Mouse (Mus musculus) lung, postnatal 4 days (tissue): Measurements from ENCODE around the gene Nus1.

ENCODE experiments used
- DNase-seq, 2 experiments: peaks; one replicate each; pipeline ENCODE4 v3.0.0; 2021

The Nus1 gene

DNA sequence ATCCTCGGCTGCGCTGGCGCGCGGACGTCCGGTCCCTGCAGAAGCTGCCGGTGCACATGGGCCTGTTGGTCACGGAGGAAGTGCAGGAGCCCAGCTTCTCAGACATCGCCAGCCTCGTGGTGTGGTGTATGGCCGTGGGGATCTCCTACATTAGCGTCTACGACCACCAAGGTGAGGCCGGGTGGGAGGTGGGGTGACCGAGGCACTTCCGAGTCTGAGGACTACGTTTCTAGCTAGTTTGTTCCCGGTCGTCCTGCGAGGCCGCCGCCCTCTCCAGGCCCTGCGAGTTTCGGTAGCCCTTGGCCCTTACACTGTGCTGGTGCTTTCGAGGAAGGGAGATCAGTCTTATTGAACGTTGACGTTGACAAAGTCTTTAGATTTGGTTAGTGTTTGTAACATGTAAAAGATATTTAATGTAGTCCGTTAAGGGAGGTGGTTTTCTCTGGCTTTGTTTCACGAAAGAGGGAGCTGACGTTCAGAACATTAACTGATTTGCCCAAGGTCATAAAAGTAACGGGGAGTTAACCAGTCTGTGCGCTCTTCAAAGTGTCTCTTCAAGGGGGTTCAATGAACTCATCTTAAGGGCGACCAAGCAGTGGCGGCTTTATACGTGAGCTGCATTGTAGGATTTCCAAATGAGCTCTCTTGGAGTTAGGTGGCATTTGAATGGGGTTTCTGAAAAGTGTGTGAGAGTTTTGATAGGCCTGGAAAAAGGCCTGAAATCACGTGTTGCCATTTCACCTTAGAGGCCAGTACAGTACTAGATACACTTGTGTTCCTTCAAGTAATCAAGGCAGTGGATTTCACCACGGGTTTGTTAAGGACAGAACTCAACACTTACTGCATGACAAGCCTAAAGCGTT, 882 bp downstream of the Nus1 start:
- peak in 1 of 2 experiments; percentile 4 for DNase-seq

- DNase-seq: no peak
These were observed 1.6 kb downstream of the Nus1 start for GRCm38 (mm10) chr10:52418931-52419330.

GRCm38 (mm10) chr10:52419402-52419801, 2.1 kb downstream of the Nus1 start:
- peak in 1 of 2 experiments; percentile 7 for DNase-seq

DNA sequence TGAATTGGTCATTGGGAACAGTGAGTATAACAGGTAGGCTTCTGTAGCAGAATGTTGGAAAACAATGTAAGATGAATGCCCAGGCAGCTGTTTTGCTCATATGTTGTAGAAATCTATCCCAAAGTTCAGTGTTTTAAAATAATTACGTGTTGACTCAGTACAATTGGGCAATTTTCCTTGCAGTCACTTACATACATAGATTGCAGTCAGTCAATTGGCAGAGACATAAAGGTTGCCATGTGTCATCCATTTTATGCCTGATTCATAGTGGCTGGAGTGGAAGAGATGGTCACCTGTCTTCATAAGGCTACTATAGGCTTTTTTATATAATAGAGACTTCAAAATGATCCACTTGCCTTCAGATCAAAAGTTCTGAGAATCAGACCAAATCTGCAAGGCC, 3.2 kb downstream of the Nus1 start:
- no peak for DNase-seq

DNA sequence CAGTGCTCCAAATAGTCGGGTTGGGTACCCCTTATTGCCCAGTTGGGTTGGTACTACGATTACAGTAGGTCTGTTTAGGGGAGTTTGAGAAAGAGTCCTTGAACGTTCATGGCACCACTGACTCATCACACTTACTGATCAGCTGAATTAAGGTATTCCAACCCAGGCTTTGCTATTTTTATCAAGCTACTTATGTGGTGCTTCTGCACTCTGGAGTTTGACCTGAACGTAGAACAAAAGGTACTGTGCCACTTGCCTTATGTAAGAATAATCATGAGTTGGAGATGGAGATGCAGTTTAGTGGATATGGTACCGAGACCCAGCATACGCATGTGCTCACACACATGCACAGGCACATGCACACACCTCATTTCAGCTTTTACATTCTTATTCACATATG, 4.4 kb downstream of the Nus1 start:
- no peak for DNase-seq

GRCm38 (mm10) chr10:52423097-52423496, 5.8 kb downstream of the Nus1 start:
- peak in 1 of 2 experiments; percentile 12 for DNase-seq

GRCm38 (mm10) chr10:52426314-52426980, 9.1 kb downstream of the Nus1 start:
- DNase-seq: no peak

- no peak for DNase-seq
These were observed 10.5 kb downstream of the Nus1 start for GRCm38 (mm10) chr10:52427634-52428415.

DNA sequence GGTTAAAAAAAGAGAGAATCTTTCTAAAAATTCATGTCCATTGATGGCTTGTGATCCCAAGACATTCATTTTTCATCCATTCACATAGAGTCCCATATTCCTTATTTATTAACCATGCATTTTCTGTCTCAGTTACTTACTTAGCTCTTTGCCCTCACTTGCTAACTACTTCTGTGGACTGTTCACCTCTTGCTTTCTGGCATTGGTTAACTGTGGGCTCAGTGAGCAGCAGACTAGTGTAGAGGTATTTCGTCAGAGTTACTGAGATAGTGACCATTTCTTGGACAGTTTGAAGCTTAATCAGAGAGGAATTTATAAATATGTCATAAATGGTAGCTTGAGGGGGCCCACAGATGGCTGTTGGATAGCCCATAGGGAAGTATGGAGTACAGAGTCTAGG, 13.6 kb downstream of the Nus1 start:
- DNase-seq: no peak

DNA sequence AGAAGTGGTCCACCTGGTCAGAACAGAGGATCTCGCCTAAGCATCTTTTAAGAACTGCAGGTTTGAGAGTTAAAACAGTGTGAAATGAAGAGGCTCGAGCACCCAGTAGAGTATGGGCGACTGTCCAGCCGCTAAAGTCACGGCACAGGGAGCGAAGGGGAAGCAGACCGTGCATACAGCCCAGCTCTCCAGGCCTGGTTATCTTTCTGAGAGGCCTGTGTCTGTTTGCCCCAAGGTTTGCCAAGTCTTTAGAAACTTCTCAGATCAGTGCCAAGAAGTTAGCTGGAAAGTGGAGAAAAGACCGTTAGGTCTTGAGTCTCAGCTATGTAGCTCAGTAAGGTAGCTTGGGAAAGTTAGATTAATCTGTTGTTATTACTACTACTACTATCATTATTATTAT, 17.5 kb downstream of the Nus1 start:
- DNase-seq: no peak

DNA sequence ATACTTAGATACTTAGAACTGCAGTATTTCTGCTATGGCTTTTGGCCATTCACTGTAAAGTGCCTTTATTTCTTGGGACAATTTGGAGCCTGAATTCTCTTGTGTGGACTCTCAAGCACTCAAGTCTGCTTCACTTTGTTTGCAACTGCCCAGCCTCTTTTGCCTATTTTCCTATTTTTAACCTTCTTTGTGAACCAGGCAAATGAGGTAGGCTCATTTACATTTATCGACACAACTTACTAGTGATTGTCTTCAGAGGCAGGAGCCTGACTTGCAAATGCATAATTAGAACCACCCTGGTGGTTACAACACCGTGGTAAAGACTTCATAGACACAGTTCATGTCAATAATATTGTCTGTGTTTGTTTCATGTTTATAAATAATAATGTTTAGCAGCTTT, 43.3 kb downstream of the Nus1 start:
- no peak for DNase-seq

- DNase-seq: no peak
These were observed 46.8 kb downstream of the Nus1 start for GRCm38 (mm10) chr10:52463941-52464739.

- no peak for DNase-seq
These were observed 54.2 kb downstream of the Nus1 start for GRCm38 (mm10) chr10:52471520-52471919.
